ENCODE assay signal across 9 mouse cellular contexts in the genomic region with DNA sequence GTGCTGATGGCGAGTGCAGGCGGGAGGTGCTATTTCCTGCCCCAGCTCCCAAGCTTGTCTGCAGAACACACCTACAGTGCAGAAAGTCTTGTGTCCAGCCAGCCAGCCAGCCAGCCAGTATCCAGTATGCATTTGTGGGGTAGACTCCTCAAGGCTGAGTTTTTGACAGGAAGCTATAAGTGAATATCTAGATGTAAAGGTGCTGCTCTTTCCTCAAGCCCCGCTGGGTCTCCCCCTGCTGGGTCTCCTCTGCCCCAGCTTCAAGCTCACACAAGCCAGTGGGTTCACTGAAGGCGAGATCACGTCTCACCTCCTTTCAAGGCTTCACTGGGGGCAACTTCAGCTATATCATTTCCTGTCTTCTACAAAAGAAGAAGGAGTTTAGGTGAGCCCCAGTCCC. TPM values are rescaled to one million over a fixed set of nuclear protein-coding genes. Genes with fewer than 3 reads are reported as not detected.
DNase-seq lines count a peak whose midpoint lies in the region; ATAC-seq and TF ChIP-seq lines count a peak whose summit lies in the region.
"Had no signal": no experiment of that assay in that cellular context is flagged by ENCODE, and none has a peak within 500 bp of the region (broad histone marks: within the 10 kb centered on the region; RNA-seq: fewer than 3 reads in every experiment).

No protein-coding gene starts in this region.

- no peak for ATAC-seq in heart, embryonic 12.5 days (ENCODE audit: insufficient number of reproducible peaks, low FRiP score)
- ATAC-seq in hindbrain, postnatal 0 days = no peak
- no peak for ATAC-seq in midbrain, embryonic 15.5 days (replicated peaks)
- no peak for ATAC-seq in monocyte, adult 5-6 weeks (replicated peaks; ENCODE audit: insufficient number of reproducible peaks, low FRiP score, low TSS enrichment, poor library complexity, severe bottlenecking)
- no peak for ATAC-seq in frontal cortex, adult (ENCODE audit: low TSS enrichment)

- no peak overlapping the region for H3K27ac ChIP-seq in heart, embryonic 12.5 days (ENCODE audit: poor library complexity, severe bottlenecking)
- H3K27ac ChIP-seq in hindbrain, postnatal 0 days = no peak overlapping the region
- no peak overlapping the region for H3K27ac ChIP-seq in midbrain, embryonic 15.5 days

- H3K4me3 ChIP-seq in heart, embryonic 12.5 days = peak overlapping the region; percentile 22; the same call in 1 of the 2 replicates
- no peak overlapping the region for H3K4me3 ChIP-seq in hindbrain, postnatal 0 days (ENCODE audit: low read length)
- H3K4me3 ChIP-seq in midbrain, embryonic 15.5 days = peak overlapping the region; percentile 9; the same call in 1 of the 2 replicates

- 0 out of 2 replicates have a peak, but pooled peaks cover 5% of the 10 kb centered on the region for H3K27me3 ChIP-seq in heart, embryonic 12.5 days (replicated peaks)
- no peaks in the 10 kb centered on the region for H3K27me3 ChIP-seq in hindbrain, postnatal 0 days (ENCODE audit: insufficient read depth, low read length)
- H3K27me3 ChIP-seq in midbrain, embryonic 15.5 days (replicated peaks) = no peaks in the 10 kb centered on the region

- peak overlapping the region; percentile 62 for H3K4me2 ChIP-seq in heart, embryonic 12.5 days
- H3K4me2 ChIP-seq in hindbrain, postnatal 0 days (ENCODE audit: low read depth, low read length) = peak overlapping the region; percentile 29; the same call in 1 of the 2 replicates
- H3K4me2 ChIP-seq in midbrain, embryonic 15.5 days = peak overlapping the region; percentile 41

- DNase-seq in heart, postnatal 25 days (ENCODE audit: low spot score) = no peak
- peak; percentile 56 for DNase-seq in T-cell, adult 2 months (ENCODE audit: low spot score)
- DNase-seq in hindbrain, postnatal 0 days (ENCODE audit: low spot score) = no peak
- DNase-seq in cerebellum, adult 11 months = no peak

- H3K36me3 ChIP-seq in heart, embryonic 12.5 days = peaks cover 3% of the 10 kb centered on the region
- H3K36me3 ChIP-seq in hindbrain, postnatal 0 days (ENCODE audit: insufficient read depth, low read length) = no peaks in the 10 kb centered on the region
- H3K36me3 ChIP-seq in midbrain, embryonic 15.5 days (replicated peaks) = no peaks in the 10 kb centered on the region

- WGBS in heart, embryonic 12.5 days = 33% methylated on average over 5 of the region's 5 CpGs
- WGBS in hindbrain, postnatal 0 days = 54% methylated on average over 5 of the region's 5 CpGs
- 54% methylated on average over 5 of the region's 5 CpGs for WGBS in midbrain, embryonic 15.5 days

- peaks cover 34% of the 10 kb centered on the region for H3K4me1 ChIP-seq in heart, embryonic 12.5 days (replicated peaks)
- peaks cover 8% of the 10 kb centered on the region for H3K4me1 ChIP-seq in hindbrain, postnatal 0 days (ENCODE audit: insufficient read depth, low read length)
- H3K4me1 ChIP-seq in midbrain, embryonic 15.5 days = peaks cover 31% of the 10 kb centered on the region

- intact Hi-C loops in heart, postnatal 25 days (cut with DNase I) = no loop called here

- TF ChIP-seq CTCF in hindbrain, postnatal 0 days (IDR thresholded peaks at IDR 0.05; ENCODE audit: low read depth) = no peak

- no peaks in the 10 kb centered on the region for H3K9me3 ChIP-seq in heart, embryonic 12.5 days (replicated peaks)
- H3K9me3 ChIP-seq in hindbrain, postnatal 0 days (ENCODE audit: low read length) = no peaks in the 10 kb centered on the region
- no peaks in the 10 kb centered on the region for H3K9me3 ChIP-seq in midbrain, embryonic 15.5 days

- peak overlapping the region; percentile 46; the same call in 1 of the 2 replicates for H3K9ac ChIP-seq in heart, embryonic 12.5 days
- no peak overlapping the region for H3K9ac ChIP-seq in hindbrain, postnatal 0 days (replicated peaks; ENCODE audit: low read length)
- H3K9ac ChIP-seq in midbrain, embryonic 15.5 days = no peak overlapping the region

RNA-seq across cellular contexts. Expression of a gene that starts 3.0 kb away (rescaled TPM):
- 99.6 and 101 TPM in 2 replicates for polyA plus RNA-seq in heart, embryonic 12.5 days (2016; fragmentation: Nextera tagmentation; extraction: Ambion mirVana)
- total RNA-seq in heart, postnatal 25 days (2021) = 10 to 100 TPM; 42.9 to 46.7 TPM
- total RNA-seq in hindbrain, postnatal 0 days (2014; rRNA removed) = 60.7 and 63.5 TPM in 2 replicates
- polyA plus RNA-seq in hindbrain, postnatal 0 days (2015; fragmentation: Nextera tagmentation; extraction: Ambion mirVana) = 125 and 135 TPM in 2 replicates
- polyA plus RNA-seq in midbrain, embryonic 15.5 days (2015; fragmentation: Nextera tagmentation; extraction: Ambion mirVana) = 136 and 137 TPM in 2 replicates
- total RNA-seq in monocyte, adult 5-6 weeks (2017) = 123 to 169 TPM (median 136 TPM) in 3 replicates

RNA-seq across cellular contexts. Expression of a gene that starts 26.0 kb away (rescaled TPM):
- 0.21 and 0.78 TPM in 2 replicates for polyA plus RNA-seq in heart, embryonic 12.5 days (2016; fragmentation: Nextera tagmentation; extraction: Ambion mirVana)
- under 1 TPM; 0.14 to 0.42 TPM for total RNA-seq in heart, postnatal 25 days (2021)
- 103 and 137 TPM in 2 replicates for total RNA-seq in hindbrain, postnatal 0 days (2014; rRNA removed)
- polyA plus RNA-seq in hindbrain, postnatal 0 days (2015; fragmentation: Nextera tagmentation; extraction: Ambion mirVana) = 33.2 and 35.6 TPM in 2 replicates
- polyA plus RNA-seq in midbrain, embryonic 15.5 days (2015; fragmentation: Nextera tagmentation; extraction: Ambion mirVana) = 65.8 and 72.5 TPM in 2 replicates
- total RNA-seq in monocyte, adult 5-6 weeks (2017) = 4.3 to 7.3 TPM (median 5.4 TPM) in 3 replicates

RNA-seq across cellular contexts. Expression of a gene that starts 59.0 kb away (rescaled TPM):
- polyA plus RNA-seq in heart, embryonic 12.5 days (2016; fragmentation: Nextera tagmentation; extraction: Ambion mirVana) = 2.8 and 6.7 TPM in 2 replicates
- not detected for total RNA-seq in heart, postnatal 25 days (2021)
- 0.37 TPM in 1 of 2 replicates, not detected in the other for total RNA-seq in hindbrain, postnatal 0 days (2014; rRNA removed)
- polyA plus RNA-seq in hindbrain, postnatal 0 days (2015; fragmentation: Nextera tagmentation; extraction: Ambion mirVana) = 0.10 and 0.55 TPM in 2 replicates
- polyA plus RNA-seq in midbrain, embryonic 15.5 days (2015; fragmentation: Nextera tagmentation; extraction: Ambion mirVana) = 0.12 and 1.2 TPM in 2 replicates
- not detected in 3 replicates for total RNA-seq in monocyte, adult 5-6 weeks (2017)
- total RNA-seq: liver, adult 2 months had no signal

Comparison
In these comparisons a context has a peak if more than half of its experiments do, and no peak if none do; other contexts are left out.
1. RNA of a gene that starts 26.0 kb away (total RNA-seq): 103 to 137 TPM in hindbrain, postnatal 0 days; 4.3 to 7.3 TPM in monocyte, adult 5-6 weeks and 0.14 to 0.42 TPM in heart, postnatal 25 days; every median in the first group is over 10 times any median in the second.
2. Peak in every context shown above with its lines, with median percentiles within 50 percentile points of each other: H3K4me2 ChIP-seq.